Mouse (Mus musculus): ENCODE measurements around the gene Zmat1. TPM values are rescaled to one million over a fixed set of nuclear protein-coding genes. Genes with fewer than 3 reads are reported as not detected.
"Not testable (repeated sequence)": the region's sequence is repeated elsewhere in the genome, so short reads cannot be mapped to it uniquely, and the experiment has no call there.

Zmat1 gene
- 6.4 and 8.3 TPM in 2 replicates for polyA plus RNA-seq (2015; fragmentation: Nextera tagmentation; extraction: Ambion mirVana)

- peaks cover 7% of the 10 kb centered on the region; the same call in 1 of the 2 replicates for H3K27me3 ChIP-seq
- peak within 1 kb of the TSS; percentile 94 for H3K27ac ChIP-seq (replicated peaks)
- ATAC-seq (ENCODE audit: low read depth) = peak; percentile 100
- peaks cover 6% of the 10 kb centered on the region; the same call in 1 of the 2 replicates for H3K4me1 ChIP-seq (replicated peaks)
- H3K4me3 ChIP-seq = peak within 1 kb of the TSS; percentile 57
- H3K4me2 ChIP-seq = peak within 1 kb of the TSS; percentile 53
- peak within 1 kb of the TSS; percentile 85 for H3K9ac ChIP-seq
- no peaks in the 10 kb centered on the region for H3K36me3 ChIP-seq
- H3K9me3 ChIP-seq = no peaks in the 10 kb centered on the region
- WGBS = 13% methylated on average over 63 of the region's 65 CpGs
Observed at GRCm38 (mm10) chrX:135008720-135009470, at the start of gene Zmat1. Gene Zmat1 (minus strand): TSS chrX:135009209.

- ATAC-seq (ENCODE audit: low read depth); H3K36me3 ChIP-seq; H3K27ac ChIP-seq (replicated peaks); H3K9me3 ChIP-seq; H3K4me1 ChIP-seq (replicated peaks); H3K9ac ChIP-seq; H3K4me2 ChIP-seq; H3K27me3 ChIP-seq; H3K4me3 ChIP-seq: not testable (repeated sequence)
- WGBS = 84% methylated on average over 1 of the region's 1 CpGs
Observed at GRCm38 (mm10) chrX:135053939-135054338, 44.9 kb upstream of the Zmat1 start.

- H3K4me3 ChIP-seq = peak overlapping the region; percentile 40
- H3K4me2 ChIP-seq = peak overlapping the region; percentile 56
- no peak overlapping the region for H3K27ac ChIP-seq (replicated peaks)
- ATAC-seq (ENCODE audit: low read depth) = peak; percentile 79
- no peaks in the 10 kb centered on the region for H3K9me3 ChIP-seq
- whole genome bisulfite sequencing = 18% methylated on average over 24 of the region's 24 CpGs
- peak overlapping the region; percentile 58 for H3K9ac ChIP-seq
- peaks cover 15% of the 10 kb centered on the region for H3K27me3 ChIP-seq
- H3K4me1 ChIP-seq (replicated peaks) = no peaks in the 10 kb centered on the region
- no peaks in the 10 kb centered on the region for H3K36me3 ChIP-seq
Observed at GRCm38 (mm10) chrX:135035962-135036375, 27.0 kb upstream of the Zmat1 start.

GRCm38 (mm10) chrX:135025135-135025534 lies 16.1 kb upstream of the Zmat1 start:
- ATAC-seq (ENCODE audit: low read depth) = no peak
- no peaks in the 10 kb centered on the region for H3K9me3 ChIP-seq
- no peak overlapping the region for H3K4me2 ChIP-seq
- no peak overlapping the region for H3K9ac ChIP-seq
- H3K27me3 ChIP-seq = peaks cover 27% of the 10 kb centered on the region
- H3K36me3 ChIP-seq = no peaks in the 10 kb centered on the region
- no peak overlapping the region for H3K4me3 ChIP-seq
- 86% methylated on average over 9 of the region's 9 CpGs for WGBS
- H3K4me1 ChIP-seq (replicated peaks) = no peaks in the 10 kb centered on the region
- H3K27ac ChIP-seq (replicated peaks) = no peak overlapping the region

- no peaks in the 10 kb centered on the region for H3K36me3 ChIP-seq
- WGBS = 58% methylated on average over 3 of the region's 3 CpGs
Observed at GRCm38 (mm10) chrX:135011381-135011780, 2.4 kb upstream of the Zmat1 start.

GRCm38 (mm10) chrX:135009471-135009815 lies 434 bp upstream of the Zmat1 start:
- ATAC-seq (ENCODE audit: low read depth) = peak; percentile 50; the same call in 1 of the 2 replicates
- H3K27ac ChIP-seq (replicated peaks) = peak overlapping the region; percentile 94
- H3K9me3 ChIP-seq = no peaks in the 10 kb centered on the region
- peak overlapping the region; percentile 58 for H3K9ac ChIP-seq
- no peaks in the 10 kb centered on the region for H3K36me3 ChIP-seq
- 32% methylated on average over 6 of the region's 6 CpGs for WGBS
- H3K27me3 ChIP-seq = peaks cover 7% of the 10 kb centered on the region; the same call in 1 of the 2 replicates
- peaks cover 6% of the 10 kb centered on the region; the same call in 1 of the 2 replicates for H3K4me1 ChIP-seq (replicated peaks)
- H3K4me3 ChIP-seq = peak overlapping the region; percentile 57
- peak overlapping the region; percentile 48 for H3K4me2 ChIP-seq

More at GRCm38 (mm10) chrX:135011381-135011780, 2.4 kb upstream of the Zmat1 start:
- peaks cover 7% of the 10 kb centered on the region; the same call in 1 of the 2 replicates for H3K27me3 ChIP-seq
- no peak overlapping the region for H3K9ac ChIP-seq
- peaks cover 6% of the 10 kb centered on the region; the same call in 1 of the 2 replicates for H3K4me1 ChIP-seq (replicated peaks)
- no peak for ATAC-seq (ENCODE audit: low read depth)
- H3K4me3 ChIP-seq = no peak overlapping the region
- H3K9me3 ChIP-seq = no peaks in the 10 kb centered on the region
- H3K27ac ChIP-seq (replicated peaks) = no peak overlapping the region
- H3K4me2 ChIP-seq = no peak overlapping the region

- H3K27me3 ChIP-seq = peaks cover 7% of the 10 kb centered on the region; the same call in 1 of the 2 replicates
- no peak overlapping the region; the same call in 1 of the 2 replicates for H3K27ac ChIP-seq (replicated peaks)
- H3K9ac ChIP-seq = peak overlapping the region; percentile 85
Observed at GRCm38 (mm10) chrX:135008021-135008420, 988 bp downstream of the Zmat1 start.

GRCm38 (mm10) chrX:134964546-134964945 lies 44.5 kb downstream of the Zmat1 start, which contains the start of gene Nxf2:
Gene Nxf2 (minus strand): TSS chrX:134964754.
- Histone ChIP-seq H3K36me3 (no peaks in the 10 kb centered on the region), H3K27me3 (peaks cover 4% of the 10 kb centered on the region), H3K4me3 (peak within 1 kb of the TSS; percentile 34), H3K4me1 (replicated peaks) (no peaks in the 10 kb centered on the region), H3K27ac (replicated peaks) (no peak within 1 kb of the TSS), H3K9ac (peak within 1 kb of the TSS; percentile 34), H3K9me3 (peaks cover 7% of the 10 kb centered on the region), H3K4me2 (peak within 1 kb of the TSS; percentile 49)
- ATAC-seq (ENCODE audit: low read depth) = no peak
- WGBS = 92% methylated on average over 19 of the region's 19 CpGs

More at GRCm38 (mm10) chrX:135008021-135008420, 988 bp downstream of the Zmat1 start:
- Histone ChIP-seq H3K36me3 (no peaks in the 10 kb centered on the region), H3K4me2 (peak overlapping the region; percentile 53), H3K4me3 (peak overlapping the region; percentile 57), H3K4me1 (replicated peaks) (peaks cover 6% of the 10 kb centered on the region; the same call in 1 of the 2 replicates), H3K9me3 (no peaks in the 10 kb centered on the region)
- 41% methylated on average over 5 of the region's 5 CpGs for WGBS
- no peak for ATAC-seq (ENCODE audit: low read depth)

GRCm38 (mm10) chrX:134963305-134964094 lies 45.5 kb downstream of the Zmat1 start:
- Histone ChIP-seq H3K27me3 (peaks cover 8% of the 10 kb centered on the region), H3K4me2 (peak overlapping the region; percentile 49), H3K4me1 (replicated peaks) (no peaks in the 10 kb centered on the region), H3K9me3 (peaks cover 7% of the 10 kb centered on the region), H3K36me3 (no peaks in the 10 kb centered on the region), H3K27ac (replicated peaks) (no peak overlapping the region), H3K9ac (peak overlapping the region; percentile 34), H3K4me3 (peak overlapping the region; percentile 34)
- peak; percentile 94 for ATAC-seq (ENCODE audit: low read depth)
- WGBS = 66% methylated on average over 32 of the region's 53 CpGs

GRCm38 (mm10) chrX:134930361-134930760 lies 78.6 kb downstream of the Zmat1 start:
- Histone ChIP-seq H3K36me3 (no peaks in the 10 kb centered on the region), H3K4me2 (no peak overlapping the region), H3K9me3 (no peaks in the 10 kb centered on the region), H3K4me3 (no peak overlapping the region), H3K4me1 (replicated peaks) (no peaks in the 10 kb centered on the region), H3K27me3 (peaks cover 3% of the 10 kb centered on the region), H3K9ac (no peak overlapping the region), H3K27ac (replicated peaks) (no peak overlapping the region)
- WGBS = 39% methylated on average over 5 of the region's 5 CpGs
- ATAC-seq (ENCODE audit: low read depth) = no peak

- no peak overlapping the region for H3K9ac ChIP-seq
- no peak overlapping the region for H3K27ac ChIP-seq (replicated peaks)
- peaks cover 3% of the 10 kb centered on the region for H3K27me3 ChIP-seq
- no peaks in the 10 kb centered on the region for H3K36me3 ChIP-seq
- no peak for ATAC-seq (ENCODE audit: low read depth)
- no peak overlapping the region for H3K4me2 ChIP-seq
- WGBS = 74% methylated on average over 5 of the region's 5 CpGs
- H3K4me3 ChIP-seq = no peak overlapping the region
- H3K9me3 ChIP-seq = no peaks in the 10 kb centered on the region
- no peaks in the 10 kb centered on the region for H3K4me1 ChIP-seq (replicated peaks)
Observed at GRCm38 (mm10) chrX:134929927-134930326, 79.1 kb downstream of the Zmat1 start.

- no peaks in the 10 kb centered on the region for H3K9me3 ChIP-seq
- no peaks in the 10 kb centered on the region for H3K4me1 ChIP-seq (replicated peaks)
- H3K9ac ChIP-seq = no peak overlapping the region
- H3K4me2 ChIP-seq = no peak overlapping the region
- peaks cover 3% of the 10 kb centered on the region for H3K27me3 ChIP-seq
- H3K36me3 ChIP-seq = no peaks in the 10 kb centered on the region
- no peak overlapping the region for H3K27ac ChIP-seq (replicated peaks)
- no peak overlapping the region for H3K4me3 ChIP-seq
- ATAC-seq (ENCODE audit: low read depth) = no peak
Observed at GRCm38 (mm10) chrX:134925058-134925457, 84.0 kb downstream of the Zmat1 start.

Data from neural tube, embryonic 13.5 days (tissue).